Mouse (Mus musculus): ENCODE measurements around the gene Polr2b. TPM values are rescaled to one million over a fixed set of nuclear protein-coding genes. Genes with fewer than 3 reads are reported as not detected.
A peak's percentile ranks its signal among the peaks of the same experiment; 100 is the strongest.

Gene Polr2b
- polyA plus RNA-seq, 1 experiment from 2014 or later = 94.3 TPM

DNA sequence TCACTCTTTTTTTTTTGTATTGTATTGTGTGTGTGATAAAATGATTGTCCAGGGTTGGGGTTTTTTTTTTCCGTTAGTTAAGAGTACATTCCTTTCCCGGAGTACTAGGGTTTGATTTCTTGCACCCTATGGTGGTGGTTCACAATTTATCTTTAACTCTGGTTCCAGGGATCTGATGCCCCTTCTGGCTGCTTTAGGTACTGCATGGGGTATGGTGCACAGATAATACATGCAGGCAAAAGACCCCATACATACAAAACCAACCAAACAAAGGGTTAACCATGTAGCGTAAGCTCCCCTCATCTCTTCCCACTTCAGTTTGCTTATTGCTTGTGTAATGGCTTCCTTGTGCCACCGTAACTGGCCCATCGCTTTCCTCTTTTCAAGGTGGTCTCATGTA, 34.0 kb upstream of the Polr2b start:
- H3K27me3 ChIP-seq (replicated peaks; ENCODE audit: low read depth, poor library complexity, severe bottlenecking) = no peaks in the 10 kb centered on the region
- no peak overlapping the region for H3K27ac ChIP-seq (replicated peaks)
- DNase-seq (ENCODE audit: low spot score) = peak; percentile 62
- no peak overlapping the region for H3K4me3 ChIP-seq
- WGBS = 86% methylated on average over 5 of the region's 5 CpGs
- peaks cover 100% of the 10 kb centered on the region for H3K36me3 ChIP-seq (replicated peaks)
- no peaks in the 10 kb centered on the region for H3K9me3 ChIP-seq
- H3K4me1 ChIP-seq = no peaks in the 10 kb centered on the region; the same call in 1 of the 2 replicates

DNA sequence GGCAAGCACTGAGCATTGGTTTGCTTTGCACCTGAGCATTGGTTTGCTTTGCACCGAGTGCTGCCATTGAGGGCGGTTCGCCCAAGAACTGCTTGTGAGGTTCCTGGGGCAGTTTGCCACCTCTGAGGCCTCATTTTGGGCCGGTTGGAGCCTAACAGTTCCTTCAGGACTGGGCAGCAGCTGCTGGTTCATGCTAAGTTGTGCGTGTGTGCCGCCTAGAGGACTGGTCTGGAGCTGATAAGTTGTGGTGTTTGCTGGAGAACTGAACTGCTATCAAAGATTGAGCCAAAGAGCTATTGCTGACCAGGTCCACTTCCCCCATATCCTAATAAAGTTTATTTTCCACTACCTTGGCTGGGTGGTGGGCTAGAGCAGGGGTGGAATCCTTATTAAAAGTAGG, 32.7 kb upstream of the Polr2b start:
- Histone ChIP-seq H3K4me3 (no peak overlapping the region), H3K4me1 (no peaks in the 10 kb centered on the region; the same call in 1 of the 2 replicates), H3K9me3 (no peaks in the 10 kb centered on the region), H3K36me3 (replicated peaks) (peaks cover 100% of the 10 kb centered on the region), H3K27ac (replicated peaks) (no peak overlapping the region), H3K27me3 (replicated peaks; ENCODE audit: low read depth, poor library complexity, severe bottlenecking) (no peaks in the 10 kb centered on the region)
- no peak for DNase-seq (ENCODE audit: low spot score)
- WGBS = 93% methylated on average over 6 of the region's 6 CpGs

DNA sequence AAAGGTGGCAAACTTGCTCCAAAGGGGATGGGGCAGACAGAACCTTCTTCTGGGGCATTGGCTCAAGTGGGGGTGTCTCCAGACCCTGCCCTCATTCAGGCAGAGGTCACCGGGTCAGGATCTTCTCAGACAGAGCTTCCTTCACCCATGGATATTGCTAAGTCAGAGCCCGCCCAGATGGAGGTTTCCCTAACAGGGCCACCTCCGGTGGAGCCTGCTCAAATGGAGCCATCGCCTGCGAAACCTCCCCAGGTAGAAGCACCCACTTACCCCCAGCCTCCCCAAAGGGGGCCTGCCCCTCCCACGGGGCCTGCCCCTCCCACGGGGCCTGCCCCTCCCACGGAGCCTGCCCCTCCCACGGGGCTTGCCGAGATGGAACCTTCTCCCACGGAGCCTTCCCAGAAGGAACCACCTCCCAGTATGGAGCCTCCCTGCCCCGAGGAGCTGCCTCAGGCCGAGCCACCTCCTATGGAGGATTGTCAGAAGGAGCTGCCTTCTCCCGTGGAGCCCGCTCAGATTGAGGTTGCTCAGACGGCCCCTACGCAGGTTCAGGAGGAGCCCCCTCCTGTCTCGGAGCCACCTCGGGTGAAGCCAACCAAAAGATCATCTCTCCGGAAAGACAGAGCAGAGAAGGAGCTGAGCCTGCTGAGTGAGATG, 28.3 kb upstream of the Polr2b start:
- H3K4me1 ChIP-seq = no peaks in the 10 kb centered on the region; the same call in 1 of the 2 replicates
- H3K36me3 ChIP-seq (replicated peaks) = peaks cover 97% of the 10 kb centered on the region
- no peak overlapping the region for H3K27ac ChIP-seq (replicated peaks)
- no peak overlapping the region for H3K4me3 ChIP-seq
- WGBS = 89% methylated on average over 20 of the region's 20 CpGs
- no peak for DNase-seq (ENCODE audit: low spot score)
- H3K9me3 ChIP-seq = no peaks in the 10 kb centered on the region
- no peaks in the 10 kb centered on the region for H3K27me3 ChIP-seq (replicated peaks; ENCODE audit: low read depth, poor library complexity, severe bottlenecking)

DNA sequence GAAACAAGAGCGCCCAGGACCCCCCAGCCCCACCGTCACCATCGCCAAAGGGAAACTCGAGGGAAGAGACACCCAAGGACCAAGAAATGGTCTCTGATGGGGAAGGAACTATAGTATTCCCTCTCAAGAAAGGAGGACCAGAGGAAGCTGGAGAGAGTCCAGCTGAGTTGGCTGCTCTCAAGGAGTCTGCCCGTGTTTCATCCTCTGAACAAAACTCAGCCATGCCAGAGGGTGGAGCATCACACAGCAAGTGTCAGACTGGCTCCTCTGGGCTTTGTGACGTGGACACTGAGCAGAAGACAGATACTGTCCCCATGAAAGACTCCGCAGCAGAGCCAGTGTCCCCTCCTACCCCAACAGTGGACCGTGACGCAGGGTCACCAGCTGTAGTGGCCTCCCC, 27.7 kb upstream of the Polr2b start:
- H3K36me3 ChIP-seq (replicated peaks) = peaks cover 97% of the 10 kb centered on the region
- no peaks in the 10 kb centered on the region for H3K27me3 ChIP-seq (replicated peaks; ENCODE audit: low read depth, poor library complexity, severe bottlenecking)
- H3K4me1 ChIP-seq = no peaks in the 10 kb centered on the region
- no peak overlapping the region for H3K4me3 ChIP-seq
- no peaks in the 10 kb centered on the region for H3K9me3 ChIP-seq
- no peak for DNase-seq (ENCODE audit: low spot score)
- 91% methylated on average over 9 of the region's 9 CpGs for WGBS
- no peak overlapping the region for H3K27ac ChIP-seq (replicated peaks)

DNA sequence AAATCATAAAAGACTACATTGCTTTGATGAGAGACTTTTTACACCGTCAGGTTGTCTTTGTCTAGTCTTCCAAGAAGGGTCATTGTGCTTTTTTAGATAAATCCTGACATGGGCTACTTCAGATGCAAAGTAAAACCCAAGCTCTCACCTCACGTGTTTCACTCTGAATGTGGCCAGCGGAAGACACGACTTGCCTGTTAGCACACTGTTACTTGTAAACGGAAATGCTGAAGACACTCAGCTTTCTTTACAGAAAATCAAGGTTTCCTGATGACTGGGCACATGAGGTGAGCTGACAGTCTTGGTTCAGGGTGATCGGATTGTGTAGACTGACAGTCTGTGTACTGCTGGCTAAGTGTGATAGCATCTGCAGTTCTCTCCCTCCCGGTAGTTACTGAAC, 24.3 kb upstream of the Polr2b start:
- WGBS = 88% methylated on average over 7 of the region's 7 CpGs
- Histone ChIP-seq H3K9me3 (no peaks in the 10 kb centered on the region), H3K27me3 (replicated peaks; ENCODE audit: low read depth, poor library complexity, severe bottlenecking) (no peaks in the 10 kb centered on the region), H3K36me3 (replicated peaks) (peaks cover 97% of the 10 kb centered on the region), H3K4me3 (no peak overlapping the region), H3K4me1 (no peaks in the 10 kb centered on the region), H3K27ac (replicated peaks) (no peak overlapping the region)
- DNase-seq (ENCODE audit: low spot score) = no peak

DNA sequence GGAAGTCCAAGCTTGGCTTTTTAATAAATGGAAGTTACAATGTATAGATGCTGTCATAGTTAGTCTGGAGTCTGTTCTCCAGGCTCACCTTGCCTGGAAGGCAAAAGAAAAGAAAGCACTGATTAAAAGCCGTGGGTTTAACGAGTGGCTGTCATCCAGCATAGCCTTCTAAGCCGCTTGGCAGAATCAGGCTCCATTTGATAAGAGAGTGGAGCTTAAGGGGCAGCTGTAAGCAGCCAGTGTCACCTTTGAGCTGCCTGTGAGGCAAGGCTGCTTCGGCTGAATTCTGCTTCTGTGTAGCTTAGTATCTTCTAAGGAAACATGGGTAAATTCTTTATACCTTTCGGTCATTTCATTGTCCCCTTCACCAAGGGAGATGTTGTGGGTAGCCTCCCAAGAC, 23.0 kb upstream of the Polr2b start:
- no peak overlapping the region for H3K27ac ChIP-seq (replicated peaks)
- H3K9me3 ChIP-seq = no peaks in the 10 kb centered on the region
- H3K36me3 ChIP-seq (replicated peaks) = peaks cover 96% of the 10 kb centered on the region
- H3K4me1 ChIP-seq = no peaks in the 10 kb centered on the region
- H3K27me3 ChIP-seq (replicated peaks; ENCODE audit: low read depth, poor library complexity, severe bottlenecking) = no peaks in the 10 kb centered on the region
- 87% methylated on average over 5 of the region's 5 CpGs for WGBS
- no peak overlapping the region for H3K4me3 ChIP-seq
- no peak for DNase-seq (ENCODE audit: low spot score)

DNA sequence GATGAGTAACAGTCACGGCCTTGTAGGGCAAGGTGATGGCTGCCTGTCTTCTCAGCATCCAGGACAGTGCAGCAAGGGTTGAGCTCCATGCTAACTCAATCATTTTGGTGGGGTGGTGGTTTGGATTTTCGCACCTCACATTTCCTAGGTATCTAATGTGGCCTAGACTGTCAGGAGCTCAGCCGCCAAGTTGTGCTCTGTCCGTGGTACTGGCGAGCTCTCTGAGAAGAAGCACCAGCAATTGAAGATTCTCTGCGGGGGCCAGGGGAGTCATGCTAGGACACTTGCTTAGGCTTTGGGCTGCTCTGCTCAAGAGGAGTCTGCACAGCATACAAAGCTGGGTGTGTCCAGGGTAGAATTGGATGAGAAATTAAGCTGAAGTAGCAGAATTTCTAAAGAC, 22.0 kb upstream of the Polr2b start:
- H3K27ac ChIP-seq (replicated peaks) = no peak overlapping the region
- no peak overlapping the region for H3K4me3 ChIP-seq
- peaks cover 96% of the 10 kb centered on the region for H3K36me3 ChIP-seq (replicated peaks)
- no peaks in the 10 kb centered on the region for H3K4me1 ChIP-seq
- 83% methylated on average over 6 of the region's 6 CpGs for WGBS
- DNase-seq (ENCODE audit: low spot score) = no peak
- no peaks in the 10 kb centered on the region for H3K9me3 ChIP-seq
- H3K27me3 ChIP-seq (replicated peaks; ENCODE audit: low read depth, poor library complexity, severe bottlenecking) = no peaks in the 10 kb centered on the region

DNA sequence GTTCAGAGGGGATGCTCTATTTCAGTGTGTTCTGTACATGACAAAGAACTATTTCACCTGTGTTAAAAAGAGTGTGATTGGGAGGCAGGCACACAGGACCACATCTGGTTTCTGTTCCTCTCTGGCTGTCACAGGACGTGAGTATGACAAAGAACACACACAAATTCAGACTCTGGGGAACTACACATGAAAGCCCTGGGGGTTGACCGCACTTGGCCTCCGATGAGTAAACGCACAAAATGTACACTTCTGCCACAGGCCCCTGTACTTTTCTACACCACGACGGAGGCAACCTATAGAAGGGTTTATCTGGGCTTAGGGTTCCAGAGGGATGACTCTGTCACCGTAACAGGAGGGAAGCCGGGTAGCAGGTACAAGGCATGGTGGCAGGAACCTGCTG, 20.3 kb upstream of the Polr2b start:
- no peaks in the 10 kb centered on the region for H3K4me1 ChIP-seq
- no peaks in the 10 kb centered on the region for H3K9me3 ChIP-seq
- peaks cover 97% of the 10 kb centered on the region for H3K36me3 ChIP-seq (replicated peaks)
- no peak overlapping the region for H3K4me3 ChIP-seq
- no peak overlapping the region for H3K27ac ChIP-seq (replicated peaks)
- DNase-seq (ENCODE audit: low spot score) = no peak
- WGBS = 81% methylated on average over 8 of the region's 8 CpGs
- no peaks in the 10 kb centered on the region for H3K27me3 ChIP-seq (replicated peaks; ENCODE audit: low read depth, poor library complexity, severe bottlenecking)

DNA sequence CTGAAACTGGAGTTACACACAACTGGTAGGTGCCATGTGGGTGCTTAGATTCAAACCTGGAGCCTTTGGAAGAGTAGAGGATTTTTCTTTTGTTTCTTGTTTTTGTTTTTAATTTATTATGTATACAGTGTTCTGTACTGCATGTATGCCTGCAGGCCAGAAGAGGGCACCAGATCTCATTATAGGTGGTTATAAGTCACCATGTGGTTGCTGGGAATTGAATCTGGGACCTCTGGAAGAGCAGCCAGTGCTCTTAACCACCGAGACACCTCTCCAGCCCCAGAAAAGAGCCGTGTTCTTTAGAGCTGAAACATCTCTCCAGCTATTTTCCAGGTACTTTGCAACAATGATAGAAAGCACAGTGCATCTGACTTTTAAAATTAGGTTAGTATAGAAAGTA, 19.3 kb upstream of the Polr2b start:
- WGBS = 88% methylated on average over 2 of the region's 2 CpGs
- peaks cover 97% of the 10 kb centered on the region for H3K36me3 ChIP-seq (replicated peaks)
- DNase-seq (ENCODE audit: low spot score) = no peak

DNA sequence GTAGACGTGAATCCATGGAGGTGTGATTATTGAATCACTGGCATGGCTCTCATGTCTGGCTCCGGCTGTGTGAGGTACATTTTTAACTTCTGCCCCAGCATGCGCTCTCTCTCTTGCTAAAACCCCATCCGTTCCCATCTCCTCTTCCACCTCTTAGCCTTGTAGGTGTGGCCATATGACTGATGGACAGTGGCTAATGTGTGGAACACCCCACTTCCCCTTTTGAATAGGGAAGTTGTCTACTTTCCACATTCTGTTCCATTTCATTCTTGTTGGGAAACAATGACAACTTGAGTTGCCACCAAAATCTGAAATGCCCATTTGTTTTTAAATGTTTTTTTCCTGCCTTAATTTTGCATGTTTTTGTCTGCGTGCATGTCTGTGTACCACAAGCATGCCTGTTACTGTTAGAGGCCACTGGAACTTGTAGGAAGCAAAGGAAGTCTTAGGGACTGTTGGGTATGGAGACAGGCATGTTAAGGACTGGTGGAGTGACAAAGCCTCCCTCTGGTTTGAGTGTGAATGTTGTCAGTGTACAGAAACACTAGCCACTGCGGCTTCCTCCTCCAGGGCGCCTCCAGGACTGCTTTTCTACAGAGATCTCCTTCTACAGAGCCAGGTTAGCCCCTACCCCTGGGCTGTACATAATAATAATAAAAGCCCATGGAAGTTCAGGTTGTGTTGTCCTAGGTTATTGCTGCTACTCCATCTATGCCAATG, 17.0 kb upstream of the Polr2b start:
- DNase-seq (ENCODE audit: low spot score) = no peak
- WGBS = 93% methylated on average over 7 of the region's 7 CpGs
- no peaks in the 10 kb centered on the region for H3K27me3 ChIP-seq (replicated peaks; ENCODE audit: low read depth, poor library complexity, severe bottlenecking)
- H3K4me1 ChIP-seq = no peaks in the 10 kb centered on the region
- no peak overlapping the region for H3K4me3 ChIP-seq
- H3K27ac ChIP-seq (replicated peaks) = no peak overlapping the region
- no peaks in the 10 kb centered on the region for H3K9me3 ChIP-seq
- peaks cover 97% of the 10 kb centered on the region for H3K36me3 ChIP-seq (replicated peaks)

More for the DNA sequence above, 19.3 kb upstream of the Polr2b start:
- Histone ChIP-seq H3K27me3 (replicated peaks; ENCODE audit: low read depth, poor library complexity, severe bottlenecking) (no peaks in the 10 kb centered on the region), H3K27ac (replicated peaks) (no peak overlapping the region), H3K9me3 (no peaks in the 10 kb centered on the region), H3K4me3 (no peak overlapping the region), H3K4me1 (no peaks in the 10 kb centered on the region)

DNA sequence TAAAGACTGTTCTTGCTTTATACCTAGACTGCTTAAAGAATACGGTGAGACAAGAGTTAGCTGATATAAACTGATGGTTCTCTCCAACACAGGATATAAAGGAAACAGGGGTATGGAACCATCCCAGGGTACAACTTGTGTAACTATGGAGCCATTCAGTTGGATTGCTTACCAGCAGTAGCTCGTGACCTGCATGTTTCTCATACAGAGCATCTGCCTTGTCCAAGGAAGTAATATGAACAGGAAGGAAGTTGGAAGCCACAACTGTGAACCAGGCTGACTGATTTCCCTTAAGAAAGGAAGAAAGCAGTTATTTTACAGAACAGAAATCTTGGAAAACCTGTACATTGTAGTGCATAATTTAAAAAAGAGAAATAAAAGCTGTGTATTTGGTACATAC, 10.5 kb upstream of the Polr2b start:
- DNase-seq (ENCODE audit: low spot score) = no peak
- Histone ChIP-seq H3K9me3 (no peaks in the 10 kb centered on the region), H3K4me1 (no peaks in the 10 kb centered on the region), H3K27ac (replicated peaks) (no peak overlapping the region), H3K4me3 (no peak overlapping the region), H3K36me3 (replicated peaks) (peaks cover 91% of the 10 kb centered on the region), H3K27me3 (replicated peaks; ENCODE audit: low read depth, poor library complexity, severe bottlenecking) (no peaks in the 10 kb centered on the region)
- WGBS = 94% methylated on average over 2 of the region's 2 CpGs

DNA sequence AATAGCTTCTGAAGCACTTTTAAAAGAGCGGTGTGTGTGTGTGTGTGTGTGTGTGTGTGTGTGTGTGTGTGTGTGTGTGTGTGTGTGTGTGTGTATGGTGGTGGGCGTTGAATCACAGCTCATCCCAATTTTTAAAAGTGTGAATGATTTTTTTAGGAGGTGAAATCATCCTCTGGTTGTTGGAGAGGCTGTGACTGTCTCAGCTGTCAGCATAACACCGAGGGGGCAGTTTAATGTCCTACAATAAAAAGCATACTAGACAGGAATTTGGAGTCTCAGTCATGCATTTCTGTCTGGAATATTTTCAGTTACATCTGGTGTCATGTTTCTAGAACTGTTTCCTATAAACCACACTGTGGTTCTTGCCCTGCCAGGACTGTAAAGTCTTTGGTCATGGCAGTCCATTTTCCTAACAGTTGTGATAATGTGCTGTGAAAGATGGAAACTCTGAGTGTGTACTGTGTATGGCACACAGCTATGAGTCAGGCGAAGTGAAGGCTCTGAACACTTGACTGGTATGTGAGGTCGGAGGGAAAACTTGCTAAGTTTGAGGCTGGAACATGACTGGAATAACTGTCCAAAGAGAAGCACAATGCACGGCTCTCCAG, 8.5 kb upstream of the Polr2b start:
- no peak for DNase-seq (ENCODE audit: low spot score)
- Histone ChIP-seq H3K27ac (replicated peaks) (no peak overlapping the region), H3K4me1 (no peaks in the 10 kb centered on the region), H3K36me3 (replicated peaks) (peaks cover 93% of the 10 kb centered on the region), H3K27me3 (replicated peaks; ENCODE audit: low read depth, poor library complexity, severe bottlenecking) (no peaks in the 10 kb centered on the region), H3K4me3 (no peak overlapping the region), H3K9me3 (no peaks in the 10 kb centered on the region)
- 88% methylated on average over 6 of the region's 6 CpGs for WGBS
